In genomic region chr4:105158651-105159530, GRCm38 (mm10) we compare ENCODE assay signal across 7 mouse cellular contexts. TPM values are rescaled to one million over a fixed set of nuclear protein-coding genes. Genes with fewer than 3 reads are reported as not detected.
A peak's percentile ranks its signal among the peaks of the same experiment; 100 is the strongest.
DNase-seq lines count a peak whose midpoint lies in the region; ATAC-seq lines count a peak whose summit lies in the region.

No protein-coding gene starts in this region.

- peak overlapping the region; percentile 88 for H3K4me3 ChIP-seq in forebrain, embryonic 14.5 days (ENCODE audit: low read depth, low read length)
- peak overlapping the region; percentile 83 for H3K4me3 ChIP-seq in hindbrain, embryonic 16.5 days (ENCODE audit: low read length)

- under 1% methylated on average over 18 of the region's 18 CpGs for WGBS in forebrain, embryonic 14.5 days
- under 1% methylated on average over 18 of the region's 18 CpGs for WGBS in hindbrain, embryonic 16.5 days

- H3K4me1 ChIP-seq in forebrain, embryonic 14.5 days (ENCODE audit: control insufficient read depth, insufficient read depth, low read length): peaks cover 6% of the 10 kb centered on the region; the same call in 1 of the 2 replicates
- H3K4me1 ChIP-seq in hindbrain, embryonic 16.5 days (ENCODE audit: control insufficient read depth, insufficient read depth, low read depth, low read length): peaks cover 7% of the 10 kb centered on the region; the same call in 1 of the 2 replicates

- DNase-seq in urinary bladder, postnatal 14 days (ENCODE audit: low spot score): peak; percentile 24
- no peak for DNase-seq in urinary bladder, adult 18-20 months (ENCODE audit: low spot score in 2 of 2)
- peak; percentile 71 for DNase-seq in forebrain, embryonic 14.5 days (ENCODE audit: low spot score)
- peak; percentile 56 for DNase-seq in lung, postnatal 10 days
- no peak for DNase-seq in thymus, postnatal 14 days

- peak overlapping the region; percentile 93; the same call in 1 of the 2 replicates for H3K27ac ChIP-seq in forebrain, embryonic 14.5 days (ENCODE audit: low read depth, low read length)
- peak overlapping the region; percentile 91 for H3K27ac ChIP-seq in hindbrain, embryonic 16.5 days (ENCODE audit: low read depth, low read length)

- peaks cover 11% of the 10 kb centered on the region; the same call in 1 of the 2 replicates for H3K36me3 ChIP-seq in forebrain, embryonic 14.5 days (ENCODE audit: control insufficient read depth, insufficient read depth, low read length)
- H3K36me3 ChIP-seq in hindbrain, embryonic 16.5 days (ENCODE audit: control insufficient read depth, insufficient read depth, low read length): no peaks in the 10 kb centered on the region

- H3K9me3 ChIP-seq in forebrain, embryonic 14.5 days (replicated peaks; ENCODE audit: control insufficient read depth, low read length): no peaks in the 10 kb centered on the region
- H3K9me3 ChIP-seq in hindbrain, embryonic 16.5 days (ENCODE audit: control insufficient read depth, low read length): no peaks in the 10 kb centered on the region

- no peak for ATAC-seq in forebrain, embryonic 14.5 days
- no peak for ATAC-seq in hindbrain, embryonic 16.5 days
- ATAC-seq in cerebellum, adult (ENCODE audit: insufficient number of reproducible peaks, low FRiP score, low TSS enrichment): no peak

- H3K27me3 ChIP-seq in forebrain, embryonic 14.5 days (replicated peaks; ENCODE audit: control insufficient read depth, insufficient read depth, low read length): no peaks in the 10 kb centered on the region
- H3K27me3 ChIP-seq in hindbrain, embryonic 16.5 days (replicated peaks; ENCODE audit: control insufficient read depth, insufficient read depth, low read length): no peaks in the 10 kb centered on the region

- peak overlapping the region; percentile 95 for H3K9ac ChIP-seq in forebrain, embryonic 14.5 days (ENCODE audit: low read length)
- H3K9ac ChIP-seq in hindbrain, embryonic 16.5 days (ENCODE audit: low read depth, low read length): peak overlapping the region; percentile 86

- peak overlapping the region; percentile 67 for H3K4me2 ChIP-seq in forebrain, embryonic 14.5 days (ENCODE audit: low read length)
- peak overlapping the region; percentile 94 for H3K4me2 ChIP-seq in hindbrain, embryonic 16.5 days (ENCODE audit: low read length)

RNA-seq across cellular contexts. Expression of gene Plpp3, which starts 1.7 kb away (rescaled TPM):
- 48.6 and 50.8 TPM in 2 replicates for polyA plus RNA-seq in forebrain, embryonic 14.5 days (2014; fragmentation: Nextera tagmentation; extraction: Ambion mirVana)
- polyA plus RNA-seq in hindbrain, embryonic 16.5 days (2015; fragmentation: Nextera tagmentation; extraction: Ambion mirVana): 114 and 122 TPM in 2 replicates

RNA-seq across cellular contexts. Expression of gene Prkaa2, which starts 49.2 kb away (rescaled TPM):
- 9.8 and 12.8 TPM in 2 replicates for polyA plus RNA-seq in forebrain, embryonic 14.5 days (2014; fragmentation: Nextera tagmentation; extraction: Ambion mirVana)
- polyA plus RNA-seq in hindbrain, embryonic 16.5 days (2015; fragmentation: Nextera tagmentation; extraction: Ambion mirVana): 13.5 and 15.1 TPM in 2 replicates

Comparison
In these comparisons a context has a peak if more than half of its experiments do, and no peak if none do; other contexts are left out.
1. DNase-seq: peak in urinary bladder, postnatal 14 days (single experiment), forebrain, embryonic 14.5 days (single experiment) and lung, postnatal 10 days (single experiment); none in urinary bladder, adult 18-20 months (0 of 2) and thymus, postnatal 14 days (single experiment).